Mouse (Mus musculus) R1 (cell line): Measurements from ENCODE around the gene Gm13889.

ENCODE experiments used
- DNase-seq: peaks from one replicate; pipeline ENCODE4 v3.0.0-alpha.2; 2018; ENCODE audit warnings: low read depth, low spot score

The Gm13889 gene

DNA sequence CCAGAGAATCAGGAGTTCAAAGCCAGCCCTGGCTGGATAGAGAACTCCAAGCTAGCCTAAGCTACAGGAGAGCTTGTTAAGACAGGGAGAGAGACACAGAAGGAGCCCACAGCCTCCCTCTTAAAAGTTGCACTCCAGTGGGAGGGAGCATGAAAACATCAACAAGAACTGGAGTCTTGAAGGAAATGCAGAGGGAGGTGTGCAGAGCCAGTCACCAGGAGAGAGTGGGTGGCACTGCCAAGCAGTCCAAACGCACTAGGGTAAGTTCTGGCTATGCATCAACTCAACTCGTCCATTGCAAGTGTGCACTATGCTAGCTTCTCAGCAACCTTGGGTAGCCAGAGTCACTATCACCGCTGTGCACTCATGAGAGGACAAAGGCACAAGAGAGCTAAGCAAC, 1.2 kb upstream of the Gm13889 start:
- DNase-seq: no peak

DNA sequence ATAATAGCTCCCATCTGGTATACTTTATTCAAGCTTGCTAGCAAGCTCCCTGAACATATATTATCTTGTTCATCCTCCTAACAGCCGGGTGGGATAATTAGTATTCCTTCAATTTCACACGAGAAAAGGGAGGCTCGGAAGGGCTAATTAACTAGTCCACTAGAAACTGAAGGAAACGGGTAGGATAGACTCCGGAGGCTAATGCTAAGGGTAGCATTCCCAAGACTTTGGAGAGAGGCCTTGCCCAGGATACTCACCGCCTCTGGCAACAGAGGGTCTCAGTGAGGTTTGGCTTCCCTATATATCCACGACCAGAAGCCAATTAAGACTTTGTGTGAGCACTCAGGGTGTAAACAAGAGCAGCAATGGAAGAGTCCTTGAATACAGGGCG, 779 bp upstream of the Gm13889 start:
- DNase-seq: no peak

DNA sequence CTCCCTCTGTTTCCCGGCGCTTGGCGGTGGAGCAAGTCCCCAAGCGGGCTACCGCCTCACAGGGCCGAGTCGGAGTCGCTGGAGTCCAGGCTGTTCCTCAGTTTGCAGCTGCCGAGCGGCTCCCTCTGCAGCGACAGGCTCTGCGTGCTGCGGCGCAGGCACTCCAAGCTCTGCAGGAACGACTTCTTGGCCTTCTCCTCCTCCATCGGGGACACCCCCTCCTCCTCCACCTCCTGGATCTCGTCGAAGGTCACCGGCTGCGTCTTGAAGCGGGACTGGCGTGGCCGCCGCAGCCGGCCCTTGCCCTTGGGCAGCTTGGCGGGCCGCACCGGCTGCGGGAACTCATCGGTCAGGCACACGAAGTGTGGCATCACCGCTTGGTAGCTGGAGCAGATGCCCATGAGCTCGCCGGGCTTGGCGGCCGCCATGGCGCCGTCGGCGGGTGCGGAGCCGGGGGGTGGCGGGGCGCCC, 635 bp downstream of the Gm13889 start:
- DNase-seq: peak; percentile 64

DNA sequence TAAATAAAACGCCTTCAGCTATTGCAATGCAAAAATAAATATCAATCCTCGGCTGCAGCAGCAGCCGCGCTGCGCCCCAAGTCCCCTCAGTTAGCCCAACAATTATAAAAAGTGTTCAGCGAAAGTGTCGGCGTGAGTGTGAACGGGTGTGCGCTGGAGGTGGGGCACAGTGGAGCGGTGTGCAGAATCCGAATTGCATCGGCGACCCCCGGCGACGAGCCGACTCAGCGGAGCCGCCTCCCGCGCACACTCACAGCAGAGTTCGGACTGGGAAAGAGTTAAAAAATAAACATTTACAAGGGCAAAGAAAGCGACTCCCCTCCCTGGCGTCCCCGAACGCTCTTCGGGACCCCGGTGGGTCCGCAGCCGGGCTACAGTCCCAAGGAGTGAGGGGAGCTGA, 1.1 kb downstream of the Gm13889 start:
- no peak for DNase-seq

DNA sequence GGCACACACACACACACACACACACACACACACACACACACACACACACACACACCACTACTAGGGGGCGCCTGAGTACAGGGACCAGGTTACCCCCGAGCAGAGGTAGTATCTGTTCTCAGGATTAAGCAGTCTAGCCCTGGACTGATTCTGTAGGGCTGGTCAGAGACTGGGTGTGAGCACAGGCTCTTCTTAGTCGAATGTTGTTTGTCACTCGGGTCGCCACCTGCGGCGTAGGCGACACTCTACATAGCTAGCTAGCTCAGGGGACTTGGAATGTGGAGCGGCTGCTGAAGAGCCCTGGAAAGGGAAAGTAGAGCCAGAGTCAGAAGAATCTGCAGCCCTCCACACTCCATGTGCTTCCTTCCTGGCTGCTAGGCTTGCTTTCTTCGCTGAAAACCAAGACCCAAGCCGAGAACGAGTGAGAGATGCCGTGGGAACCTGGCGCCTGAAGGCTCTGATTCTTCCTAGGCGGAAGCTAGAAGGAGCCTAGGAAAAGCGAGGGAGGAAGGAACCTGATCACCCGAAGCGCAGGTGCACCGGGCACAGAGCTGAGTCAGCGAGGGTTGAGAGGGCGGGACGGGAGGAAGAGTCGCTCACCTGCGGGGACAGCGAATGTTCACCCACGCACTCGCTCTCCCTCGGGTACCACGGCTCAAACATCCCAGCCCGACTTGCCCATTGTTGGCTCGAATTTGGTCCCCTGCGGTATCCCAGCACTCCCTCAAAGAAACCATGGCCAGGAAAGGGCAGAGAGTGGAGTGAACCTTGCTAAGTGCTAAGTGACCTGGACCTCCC, 2.0 kb downstream of the Gm13889 start:
- DNase-seq: peak; percentile 49

DNA sequence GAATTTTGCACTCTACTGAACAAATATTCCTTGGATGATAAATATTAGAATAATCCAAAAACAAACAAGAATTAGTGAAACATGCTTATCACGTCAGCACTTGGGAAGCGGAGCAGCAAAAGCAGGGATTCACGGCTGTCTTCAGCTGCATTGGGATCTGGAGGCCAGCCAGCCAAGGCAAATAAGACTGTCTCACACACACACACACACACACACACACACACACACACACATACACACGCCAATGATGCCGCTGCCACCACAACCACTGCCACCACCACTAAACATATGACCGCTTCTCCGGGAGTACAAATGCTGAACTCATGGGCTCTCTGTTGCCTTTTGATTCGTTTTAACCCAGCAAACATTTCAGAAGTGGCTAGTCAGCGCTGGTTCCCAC, 3.3 kb downstream of the Gm13889 start:
- no peak for DNase-seq

DNA sequence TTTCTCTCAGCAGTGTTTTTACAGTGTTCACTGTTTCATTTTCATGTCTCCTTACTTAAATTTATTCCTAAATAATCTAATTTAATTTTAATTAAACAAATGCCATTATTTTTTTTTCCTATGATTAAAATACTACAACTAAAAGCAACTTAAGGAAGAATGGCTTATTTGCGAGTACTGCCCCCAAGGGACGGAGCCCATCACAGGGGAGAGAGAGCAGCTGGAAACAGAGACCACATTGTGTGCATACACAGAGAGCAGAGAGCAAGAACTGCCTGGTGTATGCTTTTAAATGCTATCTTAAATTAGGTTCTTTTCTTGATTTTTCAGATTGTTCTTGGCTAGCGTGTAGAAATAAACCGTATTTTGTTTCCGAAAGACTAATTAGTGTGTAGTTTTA, 10.0 kb downstream of the Gm13889 start:
- DNase-seq: no peak

DNA sequence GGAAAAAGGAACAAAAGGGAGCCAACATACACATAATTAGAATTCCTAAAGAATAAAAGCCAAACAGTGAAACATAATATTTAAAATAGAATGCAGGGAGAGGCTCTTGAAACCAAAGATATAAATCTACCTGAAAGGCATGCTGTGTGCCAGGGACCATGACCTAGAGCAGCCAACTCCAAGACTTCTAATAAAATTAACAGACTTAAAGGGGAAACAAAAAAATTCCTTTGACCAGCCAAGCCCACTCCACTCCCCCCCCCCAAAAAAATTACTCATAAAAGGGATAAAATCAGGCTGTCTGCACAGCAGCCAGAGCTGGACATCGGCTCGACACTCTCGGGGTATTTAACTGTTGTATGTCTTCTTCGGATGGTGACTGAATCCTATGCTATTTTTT, 12.1 kb downstream of the Gm13889 start:
- DNase-seq: no peak

DNA sequence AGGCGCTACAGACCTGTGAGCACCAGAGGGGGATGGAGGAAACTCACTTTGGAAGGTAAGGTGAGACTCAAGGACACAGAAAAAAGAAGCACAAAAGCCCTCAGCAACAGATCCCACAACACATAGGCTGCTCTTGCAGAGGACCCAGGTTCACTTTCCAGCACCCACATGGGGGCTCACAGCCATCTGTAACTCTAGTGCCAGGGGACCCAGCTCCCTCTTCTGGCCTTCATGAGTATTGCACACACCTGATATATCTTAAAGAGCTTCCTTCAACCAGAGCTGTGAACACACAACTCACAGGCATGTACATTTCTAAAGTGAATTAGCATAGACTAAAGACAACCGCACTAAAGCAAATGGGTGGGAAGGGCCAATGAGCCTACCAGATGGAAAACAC, 12.9 kb downstream of the Gm13889 start:
- DNase-seq: peak; percentile 89

DNA sequence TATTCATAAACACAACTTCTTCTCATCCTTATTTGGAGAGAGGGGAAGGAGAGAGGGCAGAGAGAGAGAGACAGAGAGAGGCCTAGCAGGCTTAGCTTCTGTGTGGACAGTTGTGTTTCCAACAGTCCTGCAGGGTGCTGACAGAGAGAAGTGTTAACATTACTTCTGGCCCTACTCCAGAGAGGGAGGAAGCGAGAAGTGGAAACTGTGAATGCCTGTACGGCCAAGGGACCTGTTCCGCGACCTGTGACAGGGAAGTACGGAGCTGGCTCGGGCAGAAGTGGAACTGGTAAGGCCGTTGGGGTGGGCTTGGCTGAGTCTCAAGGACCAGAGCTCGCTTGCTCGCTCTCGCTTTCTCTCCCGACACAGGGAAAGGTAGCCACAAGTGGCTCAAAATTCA, 15.3 kb downstream of the Gm13889 start:
- no peak for DNase-seq

DNA sequence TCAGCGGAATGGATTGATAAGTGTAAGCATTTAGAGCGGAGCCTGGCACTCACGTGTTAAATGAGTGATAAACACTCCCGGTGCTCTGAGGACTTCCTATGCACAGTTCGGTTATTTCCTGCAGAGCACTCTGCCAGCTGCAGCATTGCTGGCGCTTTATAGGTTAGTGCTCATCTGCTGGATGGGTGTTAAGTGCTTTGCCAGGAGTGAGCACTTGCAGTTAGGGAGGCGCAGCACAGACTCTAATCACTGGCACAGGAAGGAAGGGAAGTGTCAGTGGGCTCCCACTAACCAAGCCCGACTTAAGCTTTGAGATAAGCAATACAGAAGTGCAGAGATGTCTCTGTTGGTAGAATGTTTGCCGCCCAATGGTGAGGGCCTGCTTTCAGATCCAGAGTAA, 18.5 kb downstream of the Gm13889 start:
- DNase-seq: no peak

DNA sequence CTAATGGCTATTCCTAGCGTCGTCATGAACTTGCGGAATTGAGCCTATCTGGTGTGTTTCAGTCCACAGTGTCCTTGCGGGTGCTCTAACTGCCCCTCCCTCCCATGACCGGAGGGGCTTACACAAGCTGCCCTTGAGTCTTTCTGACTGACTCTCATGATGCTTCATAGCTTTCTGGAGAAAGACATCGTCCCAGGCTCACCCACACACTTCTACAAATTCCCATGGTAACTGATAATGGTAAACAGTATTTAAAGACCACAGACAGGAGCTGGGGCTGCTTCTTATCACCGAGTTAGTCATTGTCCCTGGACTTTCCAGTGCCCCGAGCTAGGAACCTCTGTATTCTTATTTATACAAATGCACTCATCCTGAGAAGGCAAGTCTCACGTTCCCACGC, 28.1 kb downstream of the Gm13889 start:
- peak; percentile 26 for DNase-seq

DNA sequence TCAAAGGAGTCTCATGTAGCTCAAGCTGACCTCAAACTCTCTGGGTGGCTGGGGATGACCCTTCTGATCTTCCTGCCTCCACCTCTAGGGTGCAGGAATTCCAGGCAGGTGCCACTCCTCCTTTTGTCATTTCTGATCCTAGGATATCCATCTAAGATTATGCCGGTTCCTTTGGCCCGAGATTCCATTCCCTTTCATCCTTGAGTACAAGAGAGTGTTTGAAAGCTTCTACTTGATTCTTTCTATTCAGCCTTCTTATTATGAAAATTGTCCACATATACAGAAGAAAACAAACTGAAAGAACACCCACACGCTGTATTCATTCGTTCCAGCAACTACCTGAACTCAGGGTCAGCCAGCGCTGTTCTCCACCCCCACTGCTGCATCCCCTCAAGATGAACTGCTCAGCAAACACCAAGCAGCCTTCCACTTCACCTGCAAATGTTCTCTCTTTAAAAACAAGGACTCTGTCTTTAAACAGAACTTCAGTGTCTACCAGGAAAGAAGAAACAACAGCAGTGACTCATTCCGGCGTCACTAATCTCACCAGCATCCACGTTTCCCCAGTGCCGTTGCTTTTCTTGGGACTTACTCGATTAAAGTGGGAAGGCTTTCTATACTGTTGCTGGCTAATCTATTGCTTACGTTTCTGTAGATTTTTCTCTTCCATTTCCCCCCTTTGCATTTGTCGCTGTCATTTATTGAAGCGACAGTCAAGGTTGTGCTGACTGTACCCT, 29.1 kb downstream of the Gm13889 start:
- DNase-seq: peak; percentile 98

DNA sequence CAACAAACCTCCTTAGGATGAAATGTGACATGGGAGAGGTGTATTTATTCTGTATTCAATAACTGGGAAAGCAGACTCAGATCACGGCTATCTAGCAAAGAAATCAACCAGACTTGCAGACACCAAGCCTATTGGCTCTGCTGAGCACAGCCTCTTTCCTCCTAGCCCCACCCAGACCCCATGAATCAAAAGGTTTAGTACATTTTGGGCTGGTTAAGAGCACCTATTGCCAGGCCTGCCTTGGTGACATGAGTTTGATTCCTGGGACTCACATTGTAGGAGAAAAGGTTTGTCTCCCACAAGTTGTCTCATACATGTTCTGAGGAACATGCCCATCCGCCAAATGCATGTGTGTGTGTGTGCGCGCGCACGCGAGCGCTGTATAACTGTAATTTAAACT, 30.9 kb downstream of the Gm13889 start:
- peak; percentile 59 for DNase-seq

DNA sequence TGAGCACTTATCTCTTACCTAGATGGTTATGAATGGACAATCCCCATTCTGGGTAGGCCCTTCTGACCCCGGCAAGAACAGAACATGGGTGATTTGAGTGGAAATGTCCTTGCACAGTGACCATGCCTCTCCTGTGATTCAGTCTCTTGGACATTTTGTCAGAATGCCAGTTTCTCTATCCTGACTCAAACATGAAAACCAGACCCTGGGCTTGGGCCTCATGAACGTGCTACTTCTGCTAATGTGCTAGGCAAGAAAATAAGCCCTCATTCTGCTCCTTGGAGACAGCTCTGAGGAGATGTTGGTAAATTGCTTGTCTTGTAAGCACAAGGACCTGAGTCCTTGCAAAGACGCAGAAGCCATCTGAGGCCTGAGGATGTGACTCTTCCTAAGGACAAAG, 37.9 kb downstream of the Gm13889 start:
- no peak for DNase-seq

DNA sequence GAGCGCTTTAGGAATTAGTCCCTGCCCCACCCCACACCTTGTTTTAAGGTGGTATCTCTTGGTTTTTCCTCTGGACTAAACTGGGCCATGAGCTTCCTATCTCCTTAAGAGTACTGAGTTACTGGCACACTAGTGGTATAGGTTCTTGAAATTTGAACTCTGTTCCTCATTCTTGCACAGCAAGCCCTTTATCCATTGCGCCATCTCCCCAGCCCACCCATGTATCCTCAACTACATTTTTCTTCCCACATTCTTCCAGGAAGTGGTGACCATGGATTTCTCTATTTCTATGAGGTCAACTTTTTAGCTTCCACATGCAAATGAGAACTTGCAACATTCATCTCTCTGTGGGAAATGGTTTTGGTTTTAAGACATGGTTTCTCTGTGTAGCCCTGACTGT, 43.4 kb downstream of the Gm13889 start:
- DNase-seq: no peak

DNA sequence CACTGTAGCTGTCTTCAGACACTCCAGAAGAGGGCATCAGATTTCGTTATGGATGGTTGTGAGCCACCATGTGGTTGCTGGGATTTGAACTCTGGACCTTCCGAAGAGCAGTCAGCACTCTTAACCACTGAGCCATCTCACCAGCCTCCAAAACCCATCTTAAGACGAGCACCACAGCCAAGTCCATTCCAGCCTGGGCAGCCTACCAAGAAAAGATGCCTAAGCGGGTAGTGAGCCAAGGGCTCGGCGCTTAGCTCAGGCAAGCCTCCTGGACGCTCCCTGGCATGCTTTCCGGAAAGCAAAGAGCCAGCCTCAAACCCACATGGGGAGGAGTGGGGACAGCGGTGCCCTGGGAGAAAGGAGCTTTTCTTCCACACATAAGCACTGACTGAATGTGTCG, 45.1 kb downstream of the Gm13889 start:
- no peak for DNase-seq

DNA sequence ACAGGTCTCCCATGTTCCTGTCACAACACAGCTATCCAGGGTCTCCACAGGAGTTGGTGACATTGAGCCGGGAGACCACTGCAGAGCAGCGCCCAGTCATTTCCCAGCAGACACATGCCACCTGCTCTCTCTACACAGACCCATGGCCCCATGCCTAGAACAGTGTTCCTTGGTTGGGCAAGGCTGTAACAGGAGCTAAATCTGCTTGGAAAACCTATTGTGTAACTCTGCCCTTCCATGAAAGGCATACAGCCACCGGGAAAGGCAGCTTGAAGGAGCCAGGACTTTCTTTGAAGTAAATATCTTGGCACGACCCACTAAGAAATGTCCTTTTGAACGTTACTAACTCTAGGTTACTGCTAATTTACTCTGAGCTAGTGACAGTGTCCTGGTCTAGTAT, 47.3 kb downstream of the Gm13889 start:
- no peak for DNase-seq

DNA sequence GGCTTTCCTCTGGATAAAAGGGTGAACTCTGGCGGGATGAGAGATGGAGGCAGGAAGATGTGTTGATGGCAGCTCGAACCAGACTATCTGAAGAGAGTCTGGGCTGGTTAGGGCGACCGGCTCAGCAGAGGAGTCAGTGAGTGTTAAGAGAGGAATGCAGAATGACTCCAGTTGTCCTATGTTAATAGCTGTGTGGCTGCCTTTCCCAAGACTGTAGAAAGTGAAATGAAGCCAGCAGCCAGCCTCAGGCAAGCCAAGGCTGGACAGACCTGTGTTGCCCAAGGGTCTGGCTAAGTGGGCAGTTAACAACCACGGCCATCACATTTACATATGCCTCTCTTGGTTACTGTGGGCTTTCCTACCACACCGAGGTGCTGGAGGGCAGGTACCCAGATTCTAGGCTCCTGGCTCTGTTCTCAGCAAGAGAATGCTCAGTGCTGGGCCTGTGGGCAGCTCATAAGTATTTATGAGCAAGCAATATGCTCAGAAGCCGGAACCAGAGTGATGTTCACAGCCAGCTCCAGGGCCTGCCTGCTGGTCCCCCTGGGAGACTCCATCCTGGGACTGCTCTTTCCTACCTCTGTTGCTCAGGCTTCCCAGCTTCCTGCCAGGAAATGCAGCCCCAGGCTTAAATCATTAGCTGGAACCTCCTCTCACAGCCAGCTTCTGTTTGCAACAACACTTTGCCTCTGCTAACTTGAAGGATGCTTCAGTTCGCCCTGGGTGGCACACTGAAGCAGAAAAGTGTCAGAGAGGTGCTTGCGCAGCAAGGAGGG, 49.3 kb downstream of the Gm13889 start:
- DNase-seq: no peak

DNA sequence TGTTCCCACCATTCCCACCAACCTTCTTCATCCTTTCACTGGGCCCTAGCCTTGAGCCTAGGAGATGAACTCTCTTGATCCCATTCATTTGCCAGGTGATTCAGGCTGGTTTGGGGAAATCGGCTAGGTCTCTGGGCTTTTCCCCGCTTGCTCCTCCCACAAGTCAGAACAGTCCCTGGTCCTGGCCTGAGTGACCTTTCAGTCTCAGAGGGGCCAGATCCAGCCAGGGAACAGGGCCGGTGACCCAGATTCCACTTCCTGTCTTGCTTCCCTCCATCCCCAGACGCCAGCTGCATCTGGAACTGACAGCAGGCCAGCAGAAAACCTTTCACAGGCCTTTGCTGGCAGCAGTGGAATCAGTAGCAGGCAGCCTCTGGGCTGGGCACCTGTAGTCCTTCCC, 50.7 kb downstream of the Gm13889 start:
- DNase-seq: no peak
